Mouse (Mus musculus) embryonic facial prominence, embryonic 14.5 days (tissue): ENCODE measurements around the gene Ppfia4. TPM values are rescaled to one million over a fixed set of nuclear protein-coding genes. Genes with fewer than 3 reads are reported as not detected.
A peak's percentile ranks its signal among the peaks of the same experiment; 100 is the strongest.

Experiments used
- ATAC-seq: fragments of 200-750 bp; cut with Nextera tagmentation; 2 replicates; pipeline ENCODE4 v1.8.0; 2017; ENCODE audit warnings: low read depth, moderate number of reproducible peaks, moderate TSS enrichment
- DNase-seq: peaks from one replicate; pipeline ENCODE4 v3.0.0-alpha.2; 2015; ENCODE audit warnings: low spot score
- H3K27ac ChIP-seq: fragments of 300-500 bp; sonication (generic); replicated peaks from 2 replicates; pipeline ENCODE4 v1.5.1; 2014; ENCODE audit warnings: low read depth, mild to moderate bottlenecking, low read length, moderate library complexity
- H3K27me3 ChIP-seq: fragments of 300-500 bp; sonication (generic); replicated peaks from 2 replicates; pipeline ENCODE4 v1.6.1; 2014; ENCODE audit warnings: low read length; ENCODE audit not compliant: control insufficient read depth, insufficient read depth
- H3K36me3 ChIP-seq: fragments of 300-500 bp; sonication (generic); 2 replicates; pipeline ENCODE4 v1.6.1; 2014; ENCODE audit warnings: low read length, mixed read lengths; ENCODE audit not compliant: control insufficient read depth, insufficient read depth
- H3K4me1 ChIP-seq: fragments of 300-500 bp; sonication (generic); 2 replicates; pipeline ENCODE4 v1.6.1; 2014; ENCODE audit warnings: antibody characterized with exemption, low read length; ENCODE audit not compliant: control insufficient read depth, insufficient read depth
- H3K4me2 ChIP-seq: fragments of 300-500 bp; sonication (generic); 2 replicates; pipeline ENCODE4 v1.6.1; 2014; ENCODE audit warnings: low read depth, mild to moderate bottlenecking, low read length, moderate library complexity, mixed read lengths
- H3K4me3 ChIP-seq: fragments of 300-500 bp; sonication (generic); 2 replicates; pipeline ENCODE4 v1.5.1; 2014; ENCODE audit warnings: low read depth, mild to moderate bottlenecking, low read length
- H3K9ac ChIP-seq: fragments of 300-500 bp; sonication (generic); 2 replicates; pipeline ENCODE4 v1.6.1; 2014; ENCODE audit warnings: low read depth, mild to moderate bottlenecking, low read length, moderate library complexity, mixed read lengths
- H3K9me3 ChIP-seq: fragments of 300-500 bp; sonication (generic); 2 replicates; pipeline ENCODE4 v1.6.1; 2016; ENCODE audit warnings: low read length; ENCODE audit not compliant: control insufficient read depth
- WGBS: fragments of 180-500 bp; shearing (Covaris S2); extraction: QIAGEN DNeasy Blood & Tissue Kit; methylation state at CpG from one replicate; pipeline ENCODE4 v1.1.7; 2014; 5-methylcytosine and 5-hydroxymethylcytosine counted together
- polyA plus RNA-seq: library from polyadenylated mRNA; unstranded; fragments of >200 nt; fragmentation: Nextera tagmentation; extraction: Ambion mirVana; gene quantifications from 2 replicates; pipeline ENCODE4 v1.2.1, GENCODE M21; 2014

The Ppfia4 gene
- polyA plus RNA-seq, 1 experiment from 2014 or later, result 14.1 TPM

DNA sequence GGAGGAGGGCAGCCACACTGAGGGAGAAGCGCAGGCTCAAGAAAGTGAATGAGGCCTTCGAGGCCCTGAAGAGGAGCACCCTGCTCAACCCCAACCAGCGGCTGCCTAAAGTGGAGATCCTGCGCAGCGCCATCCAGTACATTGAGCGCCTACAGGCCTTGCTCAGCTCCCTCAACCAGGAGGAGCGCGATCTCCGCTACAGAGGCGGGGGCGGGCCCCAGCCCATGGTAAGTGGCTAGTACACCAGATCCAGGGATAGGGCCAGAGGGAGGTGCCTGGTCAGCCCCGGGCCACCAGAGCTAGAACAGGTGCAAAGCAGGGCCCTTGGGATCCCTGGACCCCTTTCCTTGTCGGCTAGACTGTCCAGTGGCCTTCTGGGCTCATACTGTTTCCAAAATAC, 42.4 kb downstream of the Ppfia4 start:
- ATAC-seq, result no peak
- H3K4me3 ChIP-seq, result peak overlapping the region; percentile 16

DNA sequence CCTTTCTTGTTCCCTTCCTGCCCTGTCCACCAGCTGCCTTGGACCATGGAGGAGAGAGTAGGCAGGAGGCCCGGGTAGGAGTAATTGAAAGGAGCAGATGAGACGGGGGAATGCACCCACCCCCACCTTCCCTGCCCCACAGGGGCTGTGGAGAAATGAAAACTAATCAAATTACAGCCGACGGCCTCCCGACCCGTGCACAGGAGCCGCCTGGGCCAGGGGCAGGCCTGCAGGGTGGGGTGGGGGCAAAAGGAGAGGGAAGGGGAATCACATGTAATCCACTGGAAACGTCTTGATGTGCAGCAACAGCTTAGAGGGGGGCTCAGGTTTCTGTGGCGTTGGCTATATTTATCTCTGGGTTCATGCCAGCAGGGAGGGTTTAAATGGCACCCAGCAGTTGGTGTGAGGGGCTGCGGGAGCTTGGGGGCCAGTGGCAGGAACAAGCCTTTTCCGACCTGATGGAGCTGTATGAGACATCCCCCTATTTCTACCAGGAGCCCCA, 43.1 kb downstream of the Ppfia4 start, which contains the start of gene Myog:
Gene Myog (plus strand): TSS at position 392 of the 502 bp plus-strand sequence.
- H3K36me3 ChIP-seq, result no peaks in the 10 kb centered on the region
- peak; percentile 84 for ATAC-seq
- 12% methylated on average over 11 of the region's 11 CpGs for WGBS
- H3K4me2 ChIP-seq, result no peak within 1 kb of the TSS
- peak within 1 kb of the TSS; percentile 36; the same call in 1 of the 2 replicates for H3K9ac ChIP-seq
- H3K27me3 ChIP-seq, result no peaks in the 10 kb centered on the region
- peak within 1 kb of the TSS; percentile 16 for H3K4me3 ChIP-seq
- H3K27ac ChIP-seq, result peak within 1 kb of the TSS; percentile 64; the same call in 1 of the 2 replicates
- peak; percentile 85 for DNase-seq
- H3K9me3 ChIP-seq, result no peaks in the 10 kb centered on the region
- H3K4me1 ChIP-seq, result peaks cover 13% of the 10 kb centered on the region; the same call in 1 of the 2 replicates

More for the DNA sequence above, 42.4 kb downstream of the Ppfia4 start:
- 92% methylated on average over 12 of the region's 13 CpGs for WGBS
- no peak overlapping the region for H3K4me2 ChIP-seq
- no peaks in the 10 kb centered on the region for H3K9me3 ChIP-seq
- H3K36me3 ChIP-seq, result no peaks in the 10 kb centered on the region
- H3K27ac ChIP-seq, result peak overlapping the region; percentile 64; the same call in 1 of the 2 replicates
- H3K9ac ChIP-seq, result peak overlapping the region; percentile 36; the same call in 1 of the 2 replicates
- no peaks in the 10 kb centered on the region for H3K27me3 ChIP-seq
- no peak for DNase-seq
- peaks cover 13% of the 10 kb centered on the region; the same call in 1 of the 2 replicates for H3K4me1 ChIP-seq

GRCm38 (mm10) chr1:134288239-134288638, 44.5 kb downstream of the Ppfia4 start:
- no peak for ATAC-seq
- Histone ChIP-seq H3K4me3 (no peak overlapping the region), H3K27me3 (no peaks in the 10 kb centered on the region), H3K9ac (no peak overlapping the region), H3K36me3 (no peaks in the 10 kb centered on the region), H3K4me1 (peaks cover 13% of the 10 kb centered on the region; the same call in 1 of the 2 replicates), H3K27ac (no peak overlapping the region), H3K9me3 (no peaks in the 10 kb centered on the region), H3K4me2 (no peak overlapping the region)
- DNase-seq, result no peak
- 60% methylated on average over 3 of the region's 3 CpGs for WGBS

DNA sequence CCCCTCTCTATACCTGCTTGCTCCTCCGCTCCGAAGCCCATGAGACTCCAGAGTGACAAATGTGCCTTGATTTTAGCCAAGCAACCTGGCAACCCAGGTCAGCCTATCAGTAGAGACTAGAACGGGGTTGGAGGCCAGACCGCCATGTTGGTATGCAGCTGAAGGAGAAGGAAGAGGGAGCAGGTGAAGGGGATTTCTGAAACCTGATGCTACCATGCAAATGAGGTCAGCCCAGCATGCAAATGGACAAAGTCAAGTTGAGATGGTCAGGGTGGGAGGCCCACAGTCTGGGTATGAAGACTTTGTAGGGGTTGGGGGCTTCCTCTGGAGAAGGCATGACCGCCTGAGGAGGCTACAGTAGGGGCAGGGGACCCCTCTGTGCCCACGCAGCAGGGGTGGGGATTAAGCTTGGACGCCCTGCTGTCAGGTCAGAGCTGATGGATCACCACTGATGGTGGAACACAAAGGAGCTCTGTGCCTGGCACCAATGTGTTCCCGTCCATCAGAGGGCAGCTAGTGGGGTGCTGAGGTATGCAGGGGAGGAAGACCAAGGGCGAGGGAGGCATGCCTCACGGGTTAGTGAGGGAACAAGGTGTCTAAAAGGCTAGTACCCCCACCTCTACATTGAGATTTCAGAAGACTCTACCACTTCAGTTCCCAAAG, 47.1 kb downstream of the Ppfia4 start:
- Histone ChIP-seq H3K4me2 (no peak overlapping the region), H3K4me1 (peaks cover 13% of the 10 kb centered on the region; the same call in 1 of the 2 replicates), H3K27ac (no peak overlapping the region), H3K9ac (no peak overlapping the region), H3K4me3 (no peak overlapping the region), H3K9me3 (no peaks in the 10 kb centered on the region), H3K27me3 (no peaks in the 10 kb centered on the region), H3K36me3 (no peaks in the 10 kb centered on the region)
- ATAC-seq (0 out of 2 replicates have a peak, but pooled peaks have one; percentile 31), DNase-seq (no peak)
- 59% methylated on average over 10 of the region's 10 CpGs for WGBS

GRCm38 (mm10) chr1:134283108-134283507, 49.6 kb downstream of the Ppfia4 start:
- Histone ChIP-seq H3K27ac (no peak overlapping the region), H3K36me3 (no peaks in the 10 kb centered on the region), H3K9ac (no peak overlapping the region), H3K4me2 (no peak overlapping the region), H3K9me3 (no peaks in the 10 kb centered on the region), H3K27me3 (no peaks in the 10 kb centered on the region), H3K4me3 (no peak overlapping the region), H3K4me1 (no peaks in the 10 kb centered on the region)
- no peak for DNase-seq
- WGBS, result 50% methylated on average over 1 of the region's 1 CpGs
- ATAC-seq, result no peak

DNA sequence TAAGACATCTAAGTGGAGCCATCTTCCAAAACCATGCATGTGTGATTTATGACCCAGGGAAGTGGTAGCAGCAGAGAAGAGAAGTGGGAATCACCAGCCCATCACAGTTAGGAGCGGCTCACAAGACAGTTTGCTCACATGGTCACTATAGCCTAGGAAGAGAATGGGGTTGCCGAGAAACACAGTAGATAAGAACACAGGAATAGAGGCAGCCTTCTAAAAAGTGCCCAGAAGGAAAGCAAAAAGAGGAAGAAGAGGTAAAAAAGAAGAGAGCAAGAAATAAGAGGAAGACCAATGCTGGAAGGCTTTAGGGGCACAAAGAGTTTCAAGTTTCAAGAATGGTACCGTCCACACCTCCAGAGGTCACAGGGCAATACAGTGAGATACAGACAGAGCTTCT, 50.4 kb downstream of the Ppfia4 start:
- no peak overlapping the region for H3K4me3 ChIP-seq
- no peak overlapping the region for H3K27ac ChIP-seq
- H3K27me3 ChIP-seq, result no peaks in the 10 kb centered on the region
- no peaks in the 10 kb centered on the region for H3K36me3 ChIP-seq
- H3K4me1 ChIP-seq, result no peaks in the 10 kb centered on the region
- 70% methylated on average over 3 of the region's 3 CpGs for WGBS
- no peaks in the 10 kb centered on the region for H3K9me3 ChIP-seq
- DNase-seq (no peak), ATAC-seq (no peak)
- H3K4me2 ChIP-seq, result no peak overlapping the region
- H3K9ac ChIP-seq, result no peak overlapping the region

DNA sequence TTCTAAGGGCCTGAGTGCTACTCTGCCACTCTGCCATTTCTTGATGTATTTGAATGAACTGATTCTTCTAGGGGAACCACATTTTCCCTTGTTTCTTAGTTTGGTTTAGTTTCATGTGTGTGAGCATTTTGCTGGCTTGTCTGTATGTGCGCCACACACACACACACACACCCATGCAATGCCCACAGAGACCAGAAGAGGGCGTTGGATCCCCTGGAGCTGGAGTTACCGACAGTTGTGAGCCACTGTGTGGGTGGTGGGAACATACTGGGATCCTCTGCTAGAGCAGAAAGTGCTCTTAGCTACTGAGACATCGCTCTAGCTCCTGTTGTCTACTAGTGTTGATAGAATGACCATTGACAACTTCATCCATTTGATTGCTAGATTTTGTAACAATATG, 51.2 kb downstream of the Ppfia4 start:
- whole genome bisulfite sequencing, result 75% methylated on average over 4 of the region's 4 CpGs
- DNase-seq, result no peak
- Histone ChIP-seq H3K36me3 (no peaks in the 10 kb centered on the region), H3K4me1 (no peaks in the 10 kb centered on the region), H3K27ac (no peak overlapping the region), H3K4me2 (no peak overlapping the region), H3K4me3 (no peak overlapping the region), H3K9me3 (no peaks in the 10 kb centered on the region), H3K9ac (no peak overlapping the region), H3K27me3 (no peaks in the 10 kb centered on the region)
- ATAC-seq, result no peak

GRCm38 (mm10) chr1:134280174-134280573, 52.6 kb downstream of the Ppfia4 start:
- Histone ChIP-seq H3K4me2 (no peak overlapping the region), H3K9ac (no peak overlapping the region), H3K4me3 (no peak overlapping the region), H3K4me1 (no peaks in the 10 kb centered on the region), H3K27ac (no peak overlapping the region), H3K27me3 (no peaks in the 10 kb centered on the region), H3K9me3 (no peaks in the 10 kb centered on the region), H3K36me3 (no peaks in the 10 kb centered on the region)
- WGBS, result 81% methylated on average over 5 of the region's 5 CpGs
- DNase-seq, result no peak
- ATAC-seq, result no peak

GRCm38 (mm10) chr1:134276823-134277222, 55.9 kb downstream of the Ppfia4 start:
- Histone ChIP-seq H3K9ac (no peak overlapping the region), H3K27me3 (no peaks in the 10 kb centered on the region), H3K36me3 (no peaks in the 10 kb centered on the region), H3K4me1 (no peaks in the 10 kb centered on the region), H3K27ac (no peak overlapping the region), H3K9me3 (no peaks in the 10 kb centered on the region), H3K4me3 (no peak overlapping the region), H3K4me2 (no peak overlapping the region)
- 70% methylated on average over 7 of the region's 7 CpGs for WGBS
- DNase-seq (no peak), ATAC-seq (no peak)
